Mouse (Mus musculus) hindbrain, postnatal 0 days (tissue): ENCODE data around the gene Prmt1. TPM values are rescaled to one million over a fixed set of nuclear protein-coding genes. Genes with fewer than 3 reads are reported as not detected.

Source experiments
- ATAC-seq: fragments of 200-750 bp; cut with Nextera tagmentation; 2 replicates; pipeline ENCODE4 v1.8.0; 2017; ENCODE audit warnings: mild to moderate bottlenecking, moderate TSS enrichment, moderate library complexity
- DNase-seq: peaks from one replicate; pipeline ENCODE4 v3.0.0-alpha.2; 2015; ENCODE audit warnings: low spot score
- H3K27ac ChIP-seq: fragments of 300-500 bp; sonication (generic); 2 replicates; pipeline ENCODE4 v1.5.1; 2014; ENCODE audit warnings: mild to moderate bottlenecking
- H3K27me3 ChIP-seq: fragments of 300-500 bp; sonication (generic); 2 replicates; pipeline ENCODE4 v1.6.1; 2014; ENCODE audit warnings: low read length, mixed read lengths; ENCODE audit not compliant: insufficient read depth
- H3K36me3 ChIP-seq: fragments of 300-500 bp; sonication (generic); 2 replicates; pipeline ENCODE4 v1.6.1; 2014; ENCODE audit warnings: low read length, mixed read lengths; ENCODE audit not compliant: insufficient read depth
- H3K4me1 ChIP-seq: fragments of 300-500 bp; sonication (generic); 2 replicates; pipeline ENCODE4 v1.6.1; 2014; ENCODE audit warnings: antibody characterized with exemption, low read length, mixed read lengths; ENCODE audit not compliant: insufficient read depth
- H3K4me2 ChIP-seq: fragments of 300-500 bp; sonication (generic); 2 replicates; pipeline ENCODE4 v1.6.1; 2014; ENCODE audit warnings: low read depth, mild to moderate bottlenecking, low read length, moderate library complexity, mixed read lengths
- H3K4me3 ChIP-seq: fragments of 300-500 bp; sonication (generic); 2 replicates; pipeline ENCODE4 v1.5.1; 2014; ENCODE audit warnings: low read length
- H3K9ac ChIP-seq: fragments of 300-500 bp; sonication (generic); replicated peaks from 2 replicates; pipeline ENCODE4 v1.6.1; 2014; ENCODE audit warnings: mild to moderate bottlenecking, low read length, moderate library complexity, mixed read lengths
- H3K9me3 ChIP-seq: fragments of 300-500 bp; sonication (generic); 2 replicates; pipeline ENCODE4 v1.6.1; 2016; ENCODE audit warnings: low read length, mixed read lengths
- CTCF ChIP-seq: IDR thresholded peaks from 2 replicates; pipeline ENCODE4 v1.5.1; 2016; ENCODE audit warnings: antibody characterized with exemption, control low read depth, low read depth
- WGBS: fragments of 180-500 bp; shearing (Covaris S2); extraction: QIAGEN DNeasy Blood & Tissue Kit; methylation state at CpG from one replicate; pipeline ENCODE4 v1.1.7; 2014; 5-methylcytosine and 5-hydroxymethylcytosine counted together
- polyA plus RNA-seq: library from polyadenylated mRNA; unstranded; fragments of >200 nt; fragmentation: Nextera tagmentation; extraction: Ambion mirVana; gene quantifications from 2 replicates; pipeline ENCODE4 v1.2.1, GENCODE M21; 2015
- total RNA-seq: library from RNA; depleted of rRNA; stranded (reverse); fragments of >200 nt; gene quantifications from 2 replicates; pipeline ENCODE4 v1.2.3, GENCODE M21; 2014

Gene Prmt1
- total and polyA plus RNA-seq, 2 experiments from 2014 or later = 251 to 531 TPM

GRCm38 (mm10) chr7:45017242-45018061 is 31.1 kb upstream of the Prmt1 start, which contains the start of gene Rras:
TSS of gene Rras (plus strand) at chr7:45017961.
- peaks cover 9% of the 10 kb centered on the region for H3K36me3 ChIP-seq
- no peaks in the 10 kb centered on the region for H3K9me3 ChIP-seq
- peak; percentile 37 for TF ChIP-seq CTCF
- H3K4me1 ChIP-seq = peaks cover 14% of the 10 kb centered on the region
- H3K4me3 ChIP-seq = peak within 1 kb of the TSS; percentile 65
- H3K4me2 ChIP-seq = peak within 1 kb of the TSS; percentile 96
- peak within 1 kb of the TSS; percentile 80 for H3K27ac ChIP-seq
- DNase-seq = peak; percentile 93
- WGBS = under 1% methylated on average over 34 of the region's 36 CpGs
- peak within 1 kb of the TSS; percentile 55 for H3K9ac ChIP-seq
- peak; percentile 82 for ATAC-seq
- H3K27me3 ChIP-seq = no peaks in the 10 kb centered on the region

DNA sequence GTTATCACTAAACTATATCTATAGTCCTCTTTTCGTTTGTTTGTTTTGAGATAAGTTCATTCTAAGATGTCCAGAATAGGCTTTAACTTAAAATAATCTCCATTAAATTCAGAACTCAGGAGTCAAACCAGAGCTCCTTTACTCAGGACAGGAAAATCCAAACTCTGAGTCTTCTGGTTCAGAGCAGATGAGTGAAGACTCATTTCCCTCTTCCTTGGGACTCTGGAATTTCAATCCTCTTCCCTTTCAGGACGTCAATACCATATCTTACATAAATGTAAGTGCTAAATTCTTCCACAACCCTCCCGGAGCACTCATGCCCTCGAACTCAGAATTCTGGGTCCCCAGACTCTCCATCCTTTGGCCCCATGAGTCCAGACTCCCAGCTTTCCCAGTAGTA is 30.4 kb upstream of the Prmt1 start:
- peaks cover 16% of the 10 kb centered on the region for H3K36me3 ChIP-seq
- ATAC-seq (no peak), DNase-seq (no peak)
- peak overlapping the region; percentile 80 for H3K27ac ChIP-seq
- WGBS = 5% methylated on average over 4 of the region's 4 CpGs
- no peaks in the 10 kb centered on the region for H3K27me3 ChIP-seq
- H3K9me3 ChIP-seq = no peaks in the 10 kb centered on the region
- peak overlapping the region; percentile 65 for H3K4me3 ChIP-seq
- peak overlapping the region; percentile 55; the same call in 1 of the 2 replicates for H3K9ac ChIP-seq
- no peak for TF ChIP-seq CTCF
- peaks cover 14% of the 10 kb centered on the region for H3K4me1 ChIP-seq
- peak overlapping the region; percentile 96 for H3K4me2 ChIP-seq

DNA sequence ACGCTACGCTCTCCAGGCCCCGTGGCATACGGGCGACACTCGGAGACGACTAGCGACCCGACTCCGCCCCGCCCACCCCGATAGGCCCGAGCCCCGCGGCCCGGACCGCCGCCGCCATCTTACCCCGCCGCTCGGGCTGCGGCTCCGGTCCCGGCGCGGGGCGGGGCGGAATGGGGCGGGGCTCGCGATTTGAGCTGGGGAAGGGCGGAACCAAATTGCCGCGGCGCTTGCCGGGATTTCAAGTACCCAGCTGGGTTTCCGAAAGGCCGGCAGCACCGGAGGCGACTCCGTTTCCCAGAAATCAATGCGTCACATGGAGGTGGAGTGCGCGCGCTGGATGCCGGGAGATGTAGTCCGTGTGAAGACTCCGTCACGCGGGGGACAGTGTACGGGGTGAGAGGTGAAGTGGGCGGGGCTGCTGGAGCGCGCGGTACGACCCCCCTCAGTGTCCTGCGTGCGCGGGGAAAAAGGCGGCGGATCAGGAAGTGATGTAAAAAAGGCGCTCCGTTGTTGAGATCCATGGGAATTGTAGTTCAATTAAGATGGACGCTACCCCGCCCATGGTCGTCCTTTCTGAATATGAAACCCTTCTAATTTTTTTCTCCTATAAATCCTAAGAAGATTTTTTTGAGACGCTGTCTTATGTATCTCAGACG is 29.7 kb upstream of the Prmt1 start, which contains the start of gene Scaf1:
Gene Scaf1 (minus strand): TSS at position 407 of the 656 bp plus-strand sequence.
- Histone ChIP-seq H3K9me3 (no peaks in the 10 kb centered on the region), H3K4me2 (peak within 1 kb of the TSS; percentile 96), H3K27me3 (no peaks in the 10 kb centered on the region), H3K4me3 (peak within 1 kb of the TSS; percentile 65), H3K36me3 (peaks cover 22% of the 10 kb centered on the region), H3K4me1 (peaks cover 14% of the 10 kb centered on the region), H3K9ac (peak within 1 kb of the TSS; percentile 89), H3K27ac (peak within 1 kb of the TSS; percentile 83)
- ATAC-seq (peak; percentile 95), DNase-seq (peak; percentile 100)
- no peak for TF ChIP-seq CTCF
- WGBS = 1% methylated on average over 67 of the region's 69 CpGs

GRCm38 (mm10) chr7:45015344-45015956 is 29.1 kb upstream of the Prmt1 start:
- Histone ChIP-seq H3K36me3 (peaks cover 24% of the 10 kb centered on the region), H3K4me2 (peak overlapping the region; percentile 81), H3K9ac (peak overlapping the region; percentile 89), H3K9me3 (no peaks in the 10 kb centered on the region), H3K27ac (peak overlapping the region; percentile 83), H3K4me1 (peaks cover 14% of the 10 kb centered on the region), H3K27me3 (no peaks in the 10 kb centered on the region), H3K4me3 (peak overlapping the region; percentile 65)
- ATAC-seq = no peak
- no peak for DNase-seq
- 2% methylated on average over 20 of the region's 20 CpGs for WGBS
- no peak for TF ChIP-seq CTCF

GRCm38 (mm10) chr7:45014096-45014451 is 27.7 kb upstream of the Prmt1 start:
- Histone ChIP-seq H3K9me3 (no peaks in the 10 kb centered on the region), H3K27me3 (no peaks in the 10 kb centered on the region), H3K4me1 (peaks cover 14% of the 10 kb centered on the region), H3K9ac (0 out of 2 replicates have a peak overlapping the region, but pooled peaks have one; percentile 21), H3K27ac (no peak overlapping the region), H3K4me2 (no peak overlapping the region), H3K36me3 (peaks cover 35% of the 10 kb centered on the region), H3K4me3 (no peak overlapping the region)
- DNase-seq = no peak
- WGBS = 93% methylated on average over 3 of the region's 3 CpGs
- ATAC-seq = no peak
- TF ChIP-seq CTCF = no peak

GRCm38 (mm10) chr7:45013366-45014095 is 27.2 kb upstream of the Prmt1 start:
- Histone ChIP-seq H3K36me3 (peaks cover 35% of the 10 kb centered on the region), H3K4me1 (peaks cover 14% of the 10 kb centered on the region), H3K4me3 (no peak overlapping the region), H3K9ac (no peak overlapping the region), H3K4me2 (no peak overlapping the region), H3K9me3 (no peaks in the 10 kb centered on the region), H3K27ac (no peak overlapping the region), H3K27me3 (no peaks in the 10 kb centered on the region)
- WGBS = 94% methylated on average over 16 of the region's 16 CpGs
- TF ChIP-seq CTCF = no peak
- DNase-seq (no peak), ATAC-seq (no peak)
